Mouse (Mus musculus): ENCODE measurements around the gene Pak2. TPM values are rescaled to one million over a fixed set of nuclear protein-coding genes. Genes with fewer than 3 reads are reported as not detected.

Gene Pak2
- 31.5 and 33.8 TPM in 2 replicates for polyA plus RNA-seq (2012; rRNA removed)

DNA sequence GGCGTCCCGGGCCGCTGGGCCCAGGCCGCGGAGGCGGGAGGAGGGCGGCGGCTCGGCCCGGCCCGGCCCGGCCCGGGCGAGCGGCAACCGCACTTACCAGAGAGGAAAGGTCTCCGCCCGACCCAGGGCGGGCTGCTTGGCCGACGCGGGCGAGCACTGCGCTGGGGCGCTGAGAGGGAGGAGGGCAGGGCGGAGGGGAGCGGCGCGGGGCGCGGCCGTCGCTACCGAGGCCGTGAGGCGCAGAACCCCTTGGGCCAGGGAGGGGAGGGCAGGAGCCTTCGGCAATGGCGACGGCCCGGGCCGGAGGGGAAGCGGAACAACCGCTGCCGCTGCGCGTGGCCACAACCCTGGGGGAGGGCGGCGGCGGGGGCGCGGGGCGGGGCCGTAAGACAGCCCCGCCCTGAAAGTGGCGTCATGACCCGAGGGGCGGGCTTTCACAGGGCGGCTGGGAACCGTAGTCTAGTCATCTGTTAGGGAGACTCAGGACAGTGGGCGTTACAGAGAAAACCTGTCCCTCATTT lies at the start of gene Pak2:
TSS of gene Pak2 (minus strand) at position 352 of the 521 bp plus-strand sequence.

DNA sequence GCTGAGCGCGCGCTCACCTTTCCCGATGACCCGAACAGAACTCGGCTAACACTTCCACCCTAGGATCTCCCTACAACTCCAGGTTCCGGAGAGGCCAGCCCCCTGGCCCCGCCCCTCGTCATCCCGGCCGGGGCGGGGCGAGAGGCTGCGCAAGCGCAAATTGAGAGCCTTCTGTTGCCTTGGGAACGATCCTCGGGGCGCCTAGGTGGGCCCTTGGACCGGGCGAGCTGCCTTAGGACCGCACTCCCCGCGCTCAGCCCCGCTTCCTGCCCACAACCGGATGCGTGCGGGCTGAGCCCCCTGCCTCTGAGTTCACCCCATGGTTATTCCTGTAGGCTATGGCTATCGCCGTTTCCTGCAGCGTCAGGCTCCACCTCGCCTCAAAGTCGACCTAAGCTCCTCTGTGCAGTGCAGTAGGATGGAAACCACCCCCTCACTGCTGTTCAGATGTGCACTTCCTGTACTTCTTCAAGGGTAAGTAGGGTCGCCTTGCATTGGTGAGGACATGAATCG lies 20.6 kb upstream of the Pak2 start, which contains the start of the genes Pigx and Cep19:
TSS of gene Pigx (minus strand) at position 103 of the 513 bp plus-strand sequence.
TSS of gene Cep19 (plus strand) at position 163 of the 513 bp plus-strand sequence.

DNA sequence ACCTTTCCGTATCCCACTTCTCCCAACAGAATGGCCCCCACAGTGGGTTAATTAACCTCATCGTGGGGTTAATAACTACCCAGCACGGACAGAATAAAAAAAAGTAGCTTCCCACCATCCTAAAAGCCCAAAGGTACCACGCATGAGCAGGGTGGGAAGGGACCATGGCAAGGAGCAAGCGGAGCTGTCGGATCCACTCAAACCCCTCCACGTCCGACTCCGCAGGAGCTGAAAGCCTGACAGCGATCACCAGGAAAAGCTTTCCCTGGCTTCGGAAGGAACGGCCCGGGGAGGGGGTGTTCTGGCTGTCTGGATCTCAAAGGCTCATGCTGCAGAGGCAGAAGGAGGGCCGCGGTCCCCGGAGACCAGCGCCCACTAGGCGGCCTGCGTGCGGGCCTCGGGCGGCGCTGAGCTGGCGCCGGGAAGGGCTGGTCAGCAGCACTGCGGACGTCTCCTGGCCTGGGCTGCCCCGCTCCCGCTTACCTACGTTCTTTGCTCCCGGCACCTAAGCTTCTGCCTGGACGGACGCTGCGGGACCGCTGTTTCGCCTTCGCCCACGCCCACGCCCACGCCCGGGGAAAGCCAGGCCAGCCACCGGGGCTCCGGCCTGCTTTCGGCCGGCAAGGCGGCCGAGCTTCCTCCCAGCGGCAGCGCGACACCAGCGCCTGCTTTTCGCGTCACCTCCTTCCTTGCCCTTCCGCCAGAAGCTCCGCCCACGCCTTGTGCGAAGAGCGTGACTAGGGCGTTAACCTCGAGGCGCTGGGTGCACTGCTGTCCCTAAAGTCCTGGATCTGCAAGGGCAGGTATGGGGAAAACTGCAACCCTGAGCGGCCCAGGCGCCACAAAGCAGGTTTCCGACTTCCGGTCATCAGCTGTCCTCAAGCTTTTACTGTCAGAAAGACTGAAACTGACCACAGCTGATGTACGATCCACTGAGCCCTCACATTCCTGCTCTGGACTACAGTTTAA lies 76.3 kb downstream of the Pak2 start, which contains the start of gene Senp5:
TSS of gene Senp5 (minus strand) at position 779 of the 969 bp plus-strand sequence.

Other genes with a start within 250 kb of the Pak2 start
- 0.25 and 4.0 TPM in 2 replicates for gene Meltf, start 200.5 kb downstream of the Pak2 start, polyA plus RNA-seq (2012; rRNA removed)
- 0.76 and 1.5 TPM in 2 replicates for gene Pigz, start 145.5 kb downstream of the Pak2 start, polyA plus RNA-seq (2012; rRNA removed)
- 65.2 and 66.9 TPM in 2 replicates for gene 0610012G03Rik, start 130.8 kb downstream of the Pak2 start, polyA plus RNA-seq (2012; rRNA removed)
- gene Ncbp2, start 130.8 kb downstream of the Pak2 start, polyA plus RNA-seq (2012; rRNA removed) = 215 and 271 TPM in 2 replicates
- gene Senp5, start 76.1 kb downstream of the Pak2 start, polyA plus RNA-seq (2012; rRNA removed) = 19.0 and 20.3 TPM in 2 replicates
- gene Pigx, start 20.4 kb upstream of the Pak2 start, polyA plus RNA-seq (2012; rRNA removed) = 80.2 and 89.8 TPM in 2 replicates
- 24.7 and 27.2 TPM in 2 replicates for gene Cep19, start 20.5 kb upstream of the Pak2 start, polyA plus RNA-seq (2012; rRNA removed)
- gene Nrros, start 86.3 kb upstream of the Pak2 start, polyA plus RNA-seq (2012; rRNA removed) = 6.1 and 7.8 TPM in 2 replicates
- not detected in 2 replicates for gene Bex6, start 100.5 kb upstream of the Pak2 start, polyA plus RNA-seq (2012; rRNA removed)
- 23.2 and 24.9 TPM in 2 replicates for gene Fbxo45, start 167.8 kb upstream of the Pak2 start, polyA plus RNA-seq (2012; rRNA removed)
- gene Wdr53, start 167.9 kb upstream of the Pak2 start, polyA plus RNA-seq (2012; rRNA removed) = 12.2 and 12.4 TPM in 2 replicates
- gene Smco1, start 192.1 kb upstream of the Pak2 start, polyA plus RNA-seq (2012; rRNA removed) = 0.04 TPM in 1 of 2 replicates, not detected in the other
- 15.6 and 16.4 TPM in 2 replicates for gene Rnf168, start 198.1 kb upstream of the Pak2 start, polyA plus RNA-seq (2012; rRNA removed)

Data from central nervous system, embryonic 14 days (tissue).